Mouse (Mus musculus): ENCODE measurements around the gene Zfand5.

The Zfand5 gene

GRCm38 (mm10) chr19:21329770-21330169 lies 57.7 kb downstream of the Zfand5 start:
- no peak for DNase-seq (ENCODE audit: low read depth)

GRCm38 (mm10) chr19:21330305-21331115 lies 58.4 kb downstream of the Zfand5 start:
- no peak for DNase-seq (ENCODE audit: low read depth)

- no peak for DNase-seq (ENCODE audit: low read depth)
Observed at GRCm38 (mm10) chr19:21331621-21332155, 59.6 kb downstream of the Zfand5 start.
